ENCODE assay signal across 8 mouse cellular contexts in genomic region chr12:54067886-54068756, GRCm38 (mm10).
DNase-seq lines count a peak whose midpoint lies in the region; ATAC-seq lines count a peak whose summit lies in the region.

No protein-coding gene starts in this region.

- peak overlapping the region; percentile 89 for H3K4me2 ChIP-seq in intestine, embryonic 15.5 days (replicated peaks)
- H3K4me2 ChIP-seq in liver, embryonic 15.5 days: peak overlapping the region; percentile 55

- WGBS in intestine, embryonic 15.5 days: 5% methylated on average over 84 of the region's 84 CpGs
- 5% methylated on average over 84 of the region's 84 CpGs for WGBS in liver, embryonic 15.5 days (ENCODE audit: insufficient replicate concordance)

- H3K27me3 ChIP-seq in intestine, embryonic 15.5 days (replicated peaks): peaks cover 20% of the 10 kb centered on the region
- H3K27me3 ChIP-seq in liver, embryonic 15.5 days: peaks cover 39% of the 10 kb centered on the region

- no peak overlapping the region for H3K27ac ChIP-seq in intestine, embryonic 15.5 days
- no peak overlapping the region for H3K27ac ChIP-seq in liver, embryonic 15.5 days (replicated peaks)

- H3K9me3 ChIP-seq in intestine, embryonic 15.5 days: no peaks in the 10 kb centered on the region
- H3K9me3 ChIP-seq in liver, embryonic 15.5 days (replicated peaks): no peaks in the 10 kb centered on the region

- H3K36me3 ChIP-seq in intestine, embryonic 15.5 days: no peaks in the 10 kb centered on the region
- H3K36me3 ChIP-seq in liver, embryonic 15.5 days (replicated peaks): no peaks in the 10 kb centered on the region

- peaks cover 10% of the 10 kb centered on the region for H3K4me1 ChIP-seq in intestine, embryonic 15.5 days (replicated peaks)
- H3K4me1 ChIP-seq in liver, embryonic 15.5 days (replicated peaks): peaks cover 11% of the 10 kb centered on the region

- peak overlapping the region; percentile 44 for H3K4me3 ChIP-seq in intestine, embryonic 15.5 days (replicated peaks)
- H3K4me3 ChIP-seq in liver, embryonic 15.5 days (replicated peaks): peak overlapping the region; percentile 32

- peak; percentile 73 for DNase-seq in R1 (ENCODE audit: low read depth, low spot score)
- peak; percentile 68 for DNase-seq in adrenal gland, postnatal 25 days
- DNase-seq in gastrocnemius, postnatal 14 days: peak; percentile 53
- peak; percentile 48 for DNase-seq in ovary, postnatal 36 days (ENCODE audit: low spot score)
- DNase-seq in left cerebral cortex, postnatal 25 days (ENCODE audit: low spot score in 2 of 2): no peak

- intact Hi-C loops in gastrocnemius, postnatal 14 days (cut with DNase I; ENCODE audit: low total_unique reads): no loop called here
- intact Hi-C loops in left cerebral cortex, postnatal 25 days (cut with DNase I): no loop called here

- H3K9ac ChIP-seq in intestine, embryonic 15.5 days: peak overlapping the region; percentile 37
- H3K9ac ChIP-seq in liver, embryonic 15.5 days: no peak overlapping the region

- peak; percentile 72 for ATAC-seq in intestine, embryonic 15.5 days
- ATAC-seq in liver, embryonic 15.5 days (ENCODE audit: insufficient read depth): no peak
- no peak for ATAC-seq in cerebellum, adult (ENCODE audit: insufficient number of reproducible peaks, low FRiP score, low TSS enrichment)

Comparison
In these comparisons a context has a peak if more than half of its experiments do, and no peak if none do; other contexts are left out.
1. DNase-seq: peak in R1 (single experiment), adrenal gland, postnatal 25 days (single experiment), gastrocnemius, postnatal 14 days (single experiment) and ovary, postnatal 36 days (single experiment); none in left cerebral cortex, postnatal 25 days (0 of 2).